Mouse (Mus musculus): ENCODE results near the gene Plekhj1.

Gene Plekhj1

GRCm38 (mm10) chr10:80777123-80777522 is 21.3 kb downstream of the Plekhj1 start:
- DNase-seq (ENCODE audit: low read depth) = no peak

GRCm38 (mm10) chr10:80776358-80776869 is 22.0 kb downstream of the Plekhj1 start:
- no peak for DNase-seq (ENCODE audit: low read depth)

GRCm38 (mm10) chr10:80775731-80776130 is 22.7 kb downstream of the Plekhj1 start:
- no peak for DNase-seq (ENCODE audit: low read depth)

- no peak for DNase-seq (ENCODE audit: low read depth)
Measured at GRCm38 (mm10) chr10:80774981-80775380, 23.4 kb downstream of the Plekhj1 start.

- DNase-seq (ENCODE audit: low read depth) = peak; percentile 72
Measured at GRCm38 (mm10) chr10:80774549-80774948, 23.9 kb downstream of the Plekhj1 start.

GRCm38 (mm10) chr10:80773816-80774215 is 24.6 kb downstream of the Plekhj1 start:
- DNase-seq (ENCODE audit: low read depth) = no peak

- DNase-seq (ENCODE audit: low read depth) = no peak
Measured at GRCm38 (mm10) chr10:80768365-80768764, 30.1 kb downstream of the Plekhj1 start.

GRCm38 (mm10) chr10:80766161-80766815 is 32.1 kb downstream of the Plekhj1 start:
- no peak for DNase-seq (ENCODE audit: low read depth)

GRCm38 (mm10) chr10:80765746-80766145 is 32.7 kb downstream of the Plekhj1 start:
- DNase-seq (ENCODE audit: low read depth) = no peak

- no peak for DNase-seq (ENCODE audit: low read depth)
Measured at GRCm38 (mm10) chr10:80763502-80763901, 34.9 kb downstream of the Plekhj1 start.

- DNase-seq (ENCODE audit: low read depth) = no peak
Measured at GRCm38 (mm10) chr10:80761821-80762220, 36.6 kb downstream of the Plekhj1 start.

GRCm38 (mm10) chr10:80760596-80761524 is 37.6 kb downstream of the Plekhj1 start:
- DNase-seq (ENCODE audit: low read depth) = no peak

- no peak for DNase-seq (ENCODE audit: low read depth)
Measured at GRCm38 (mm10) chr10:80758651-80759050, 39.8 kb downstream of the Plekhj1 start.

- DNase-seq (ENCODE audit: low read depth) = peak; percentile 68
Measured at GRCm38 (mm10) chr10:80757717-80758116, 40.7 kb downstream of the Plekhj1 start.

GRCm38 (mm10) chr10:80756967-80757366 is 41.5 kb downstream of the Plekhj1 start:
- no peak for DNase-seq (ENCODE audit: low read depth)

- no peak for DNase-seq (ENCODE audit: low read depth)
Measured at GRCm38 (mm10) chr10:80756509-80756908, 41.9 kb downstream of the Plekhj1 start.

- no peak for DNase-seq (ENCODE audit: low read depth)
Measured at GRCm38 (mm10) chr10:80756099-80756498, 42.3 kb downstream of the Plekhj1 start.

- no peak for DNase-seq (ENCODE audit: low read depth)
Measured at GRCm38 (mm10) chr10:80755291-80756015, 43.0 kb downstream of the Plekhj1 start.

GRCm38 (mm10) chr10:80754594-80755290 is 43.7 kb downstream of the Plekhj1 start, which contains the start of gene Dot1l:
Dot1l (plus strand) TSS chr10:80755206.
- peak; percentile 91 for DNase-seq (ENCODE audit: low read depth)

GRCm38 (mm10) chr10:80752079-80752625 is 46.3 kb downstream of the Plekhj1 start:
- DNase-seq (ENCODE audit: low read depth) = peak; percentile 70

- no peak for DNase-seq (ENCODE audit: low read depth)
Measured at GRCm38 (mm10) chr10:80751188-80751832, 47.1 kb downstream of the Plekhj1 start.
